Mouse (Mus musculus) lung, postnatal 0 days (tissue): ENCODE measurements around the gene Cul3.

Experiments
- CTCF ChIP-seq: IDR thresholded peaks from 2 replicates; pipeline ENCODE4 v1.5.1; 2016; ENCODE audit warnings: antibody characterized with exemption, mild to moderate bottlenecking
- EP300 ChIP-seq: IDR thresholded peaks from 2 replicates; pipeline ENCODE4 v1.6.1; 2016; ENCODE audit warnings: antibody characterized with exemption, mild to moderate bottlenecking, control low read depth

DNA sequence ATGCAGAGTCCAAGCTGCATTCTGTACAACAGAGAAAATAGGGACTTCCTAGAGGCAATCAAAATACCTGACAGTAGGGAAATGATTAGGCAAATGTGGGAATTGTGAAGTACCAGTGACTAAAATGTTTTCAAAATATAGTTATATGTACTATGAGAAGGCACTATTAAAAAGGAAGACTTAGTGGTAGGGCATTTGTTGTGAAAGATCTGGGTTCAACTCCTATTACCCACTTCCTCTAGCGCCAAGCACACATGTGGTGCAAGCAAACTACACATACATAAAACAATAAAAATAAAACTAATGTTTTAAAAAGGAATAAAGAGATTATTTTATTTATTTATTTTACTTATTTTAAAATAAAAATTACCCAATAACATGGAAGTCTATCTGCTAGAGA lies 5.2 kb downstream of the Cul3 start:
- TF ChIP-seq CTCF, result no peak
- no peak for TF ChIP-seq EP300
